Mouse (Mus musculus) stomach, adult 2 months (tissue): ENCODE measurements around the gene Gm4924. TPM values are rescaled to one million over a fixed set of nuclear protein-coding genes. Genes with fewer than 3 reads are reported as not detected.

Source experiments
- polyA plus RNA-seq: library from polyadenylated mRNA; depleted of rRNA; stranded (reverse); fragments of >200 nt; gene quantifications from 2 replicates; pipeline ENCODE4 v1.2.3, GENCODE M21; 2012; rRNA removed

The Gm4924 gene
- not detected in 2 replicates for polyA plus RNA-seq

GRCm38 (mm10) chr10:82354083-82355010 is at the start of gene Gm4924:
Gene Gm4924 (plus strand): TSS chr10:82354255.

GRCm38 (mm10) chr10:82316482-82316881 is 37.6 kb upstream of the Gm4924 start, which contains the start of gene 4932415D10Rik:
Gene 4932415D10Rik (minus strand): TSS chr10:82316582.

Other genes with a start within 250 kb of the Gm4924 start
- 0.02 TPM in 1 of 2 replicates, not detected in the other for gene AU041133, start 226.2 kb upstream of the Gm4924 start, polyA plus RNA-seq
- gene Zfp938, start 113.0 kb upstream of the Gm4924 start, polyA plus RNA-seq: 0.03 TPM in 1 of 2 replicates, not detected in the other
- not detected in 2 replicates for gene 4932415D10Rik, start 37.7 kb upstream of the Gm4924 start, polyA plus RNA-seq
- gene Gm1553, start 138.4 kb downstream of the Gm4924 start, polyA plus RNA-seq: not detected in 2 replicates